Mouse (Mus musculus): ENCODE measurements at regions not wholly inside any gene's neighbourhood (a gene's known extent, or its start where the extent isn't known, plus 50 kb on each side); places are given as distances from the start of the nearest gene placed in this dataset.

DNA sequence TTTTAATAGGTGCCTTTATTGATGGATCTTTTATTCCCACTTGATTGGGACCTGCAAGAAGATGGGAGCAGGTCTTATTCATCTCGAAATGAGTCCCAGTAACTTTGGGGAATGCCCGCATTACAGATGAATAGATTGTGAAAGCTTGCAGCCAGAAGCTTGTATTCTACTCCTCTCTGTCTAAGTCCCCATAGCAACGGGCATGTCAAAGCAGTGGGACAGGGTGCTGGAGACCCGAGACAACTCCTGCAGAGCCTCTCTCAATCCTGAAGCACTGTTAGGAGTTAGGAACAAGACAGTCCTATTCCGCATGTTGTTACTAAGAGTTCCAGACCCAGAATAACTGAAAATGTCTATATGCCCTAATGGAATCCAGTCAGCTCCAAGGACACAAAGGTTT lies 233.1 kb downstream of the Ube2cbp start:
- no peak for DNase-seq

DNA sequence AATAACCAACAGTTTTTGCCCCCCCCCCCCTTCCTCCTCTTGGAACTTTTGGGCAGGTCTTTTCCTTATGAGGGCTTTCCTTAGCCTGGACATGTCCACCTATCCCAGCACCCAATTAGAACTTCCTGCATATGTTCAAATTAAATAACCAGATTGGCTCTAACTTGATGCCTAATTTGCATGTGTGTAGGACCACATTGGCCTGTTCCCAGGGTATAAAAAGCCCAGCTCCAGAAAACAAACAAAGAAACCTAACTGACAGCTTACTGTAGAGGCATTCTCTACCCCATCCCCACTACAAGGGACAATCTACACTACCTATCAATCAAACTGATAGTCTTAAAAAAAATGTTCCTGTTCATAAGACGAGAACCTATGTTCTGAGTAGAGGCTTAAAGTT lies 232.6 kb downstream of the Ube2cbp start:
- no peak for DNase-seq

DNA sequence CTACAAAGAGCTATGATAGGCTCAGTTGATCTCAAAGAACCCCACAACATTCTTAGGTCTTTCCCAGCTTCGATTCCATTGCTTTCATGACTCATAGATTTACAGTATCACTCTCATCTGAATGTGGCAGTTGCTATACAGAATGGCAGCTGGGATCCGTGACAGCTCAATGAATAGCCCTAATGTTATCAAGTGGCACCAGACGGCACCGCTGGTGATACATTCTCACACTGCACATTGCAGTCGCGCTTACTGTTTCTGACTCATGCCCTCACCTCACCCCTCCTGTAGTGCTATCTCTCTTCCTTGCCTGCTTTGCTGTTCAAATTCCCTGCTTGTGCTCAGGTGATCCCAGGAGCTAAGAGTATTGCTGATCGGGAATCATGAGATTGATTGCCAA lies 231.0 kb downstream of the Ube2cbp start:
- DNase-seq: no peak

DNA sequence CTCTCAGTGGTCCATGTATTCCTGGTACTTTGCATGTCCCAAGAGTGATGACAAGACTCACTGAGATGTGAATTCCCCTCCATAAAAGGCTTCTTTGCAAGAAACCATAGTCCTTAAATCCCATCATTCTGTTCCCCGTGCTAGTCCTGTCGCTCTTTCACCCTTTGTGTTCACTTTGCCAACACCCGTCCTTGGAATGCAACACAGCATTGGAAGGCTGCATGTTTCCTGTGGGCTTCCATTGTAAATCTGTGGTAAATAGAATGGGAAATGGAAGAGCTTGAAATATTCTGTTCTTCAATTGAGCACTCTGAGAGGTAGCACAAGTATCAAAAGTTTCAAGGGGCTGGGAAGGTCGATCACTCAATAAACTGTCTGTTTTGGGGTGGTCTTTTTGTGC lies 226.1 kb downstream of the Ube2cbp start:
- DNase-seq: no peak

DNA sequence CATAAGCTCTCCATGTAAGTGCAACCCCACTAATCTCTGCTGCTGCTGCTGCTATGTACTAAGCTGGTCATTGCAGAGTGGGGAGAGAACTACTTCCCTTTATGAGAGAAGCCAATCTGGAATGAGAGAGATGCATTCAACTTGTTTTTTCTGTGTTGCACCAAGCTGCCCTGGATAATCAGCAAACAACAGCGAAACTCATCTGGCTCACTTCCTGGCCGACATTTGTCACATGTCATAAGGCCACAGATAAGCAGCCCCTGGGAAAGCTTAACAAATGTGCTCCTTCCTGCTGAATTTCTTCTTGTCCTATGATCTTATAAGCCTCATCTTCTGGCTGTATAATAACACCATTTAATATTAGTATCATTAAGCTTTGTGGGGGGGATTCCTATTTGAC lies 224.5 kb downstream of the Ube2cbp start:
- DNase-seq: no peak

DNA sequence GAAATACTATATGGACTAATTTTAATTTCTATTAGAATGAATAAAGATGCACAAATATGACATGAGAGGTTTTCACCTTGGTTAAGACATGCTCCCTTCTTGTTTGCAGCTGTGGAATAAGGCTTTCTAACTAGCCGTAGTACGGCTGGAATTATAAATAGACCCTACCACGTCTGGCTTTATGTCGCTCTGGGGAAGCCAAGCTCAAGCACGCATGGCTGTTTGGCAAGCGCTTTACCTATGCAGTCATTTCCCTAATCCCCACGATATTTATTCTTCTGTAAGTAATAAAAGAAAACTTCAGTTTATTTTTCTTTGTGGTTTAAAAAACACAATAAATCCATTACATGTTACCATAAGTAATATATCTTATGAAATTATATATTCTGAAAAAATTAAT lies 223.9 kb downstream of the Ube2cbp start:
- DNase-seq: no peak

DNA sequence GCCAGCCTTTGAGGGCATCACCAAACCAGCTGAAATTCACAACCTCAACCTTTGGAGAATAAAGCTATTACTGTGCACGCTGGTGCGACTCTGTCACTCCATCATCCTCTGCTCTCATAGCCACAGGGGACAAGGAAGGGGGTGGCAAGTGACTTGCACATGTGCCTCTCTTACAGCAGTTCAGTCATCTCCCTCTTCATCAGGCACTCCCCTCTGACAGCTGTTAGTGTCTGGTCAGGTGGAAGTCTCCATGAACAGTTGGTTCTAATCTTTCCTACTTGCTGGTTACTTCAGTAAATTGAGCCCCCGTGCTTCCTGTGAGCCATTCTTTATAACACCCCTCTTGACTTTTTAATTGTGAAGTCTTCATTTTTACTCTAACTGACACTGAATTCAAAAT lies 214.6 kb downstream of the Ube2cbp start:
- DNase-seq: no peak

DNA sequence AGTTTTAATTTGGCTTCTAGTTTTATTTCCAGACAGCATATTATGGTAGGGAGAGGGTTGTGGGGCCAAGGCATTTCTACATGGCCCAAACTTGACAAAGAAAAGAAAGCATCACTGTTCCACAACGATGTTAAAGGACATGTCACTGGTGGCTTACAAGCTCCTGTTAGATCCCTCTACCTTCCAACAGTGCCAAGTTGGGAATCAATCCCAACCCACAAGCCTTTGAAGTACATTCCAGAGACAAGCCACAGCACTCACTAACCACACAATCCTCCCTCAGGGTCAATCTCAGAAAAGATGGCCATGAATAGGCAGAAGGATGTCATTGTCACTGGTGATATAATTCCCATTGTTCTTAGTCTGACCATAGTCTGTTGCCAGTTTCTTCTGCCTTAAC lies 213.4 kb downstream of the Ube2cbp start:
- no peak for DNase-seq

Data from adrenal gland, adult 8-10 months (tissue).